Mouse (Mus musculus): ENCODE data around the gene Plcb4.

Gene Plcb4

DNA sequence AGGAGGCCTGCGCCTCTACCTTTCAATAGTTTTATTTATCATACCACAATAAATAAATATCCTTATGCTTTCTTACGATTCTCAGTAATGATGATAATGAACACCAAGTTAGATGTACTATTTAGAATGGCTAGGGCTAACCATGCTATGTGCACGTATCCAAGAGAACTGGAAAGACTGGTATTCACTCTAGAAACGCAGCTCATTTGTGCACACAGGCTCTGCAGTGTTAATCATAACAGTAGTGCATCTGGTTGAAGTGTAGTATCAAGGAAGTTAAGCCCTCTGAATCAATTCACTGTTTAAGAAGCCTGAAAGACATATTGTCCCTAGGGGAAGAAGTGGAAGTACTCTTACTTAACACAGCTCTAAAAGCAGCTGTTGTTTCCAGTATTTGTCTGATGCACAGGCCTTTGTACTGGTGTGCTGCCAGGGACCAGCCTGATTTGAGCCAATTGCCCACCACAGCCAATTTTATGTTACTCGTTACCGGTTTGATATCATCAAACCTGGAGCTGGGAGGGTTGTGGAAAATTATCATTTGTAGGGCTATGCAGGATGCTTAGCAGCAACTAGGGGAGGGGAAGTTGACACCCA is 100.8 kb downstream of the Plcb4 start:
- DNase-seq (ENCODE audit: low read depth, low spot score): no peak

DNA sequence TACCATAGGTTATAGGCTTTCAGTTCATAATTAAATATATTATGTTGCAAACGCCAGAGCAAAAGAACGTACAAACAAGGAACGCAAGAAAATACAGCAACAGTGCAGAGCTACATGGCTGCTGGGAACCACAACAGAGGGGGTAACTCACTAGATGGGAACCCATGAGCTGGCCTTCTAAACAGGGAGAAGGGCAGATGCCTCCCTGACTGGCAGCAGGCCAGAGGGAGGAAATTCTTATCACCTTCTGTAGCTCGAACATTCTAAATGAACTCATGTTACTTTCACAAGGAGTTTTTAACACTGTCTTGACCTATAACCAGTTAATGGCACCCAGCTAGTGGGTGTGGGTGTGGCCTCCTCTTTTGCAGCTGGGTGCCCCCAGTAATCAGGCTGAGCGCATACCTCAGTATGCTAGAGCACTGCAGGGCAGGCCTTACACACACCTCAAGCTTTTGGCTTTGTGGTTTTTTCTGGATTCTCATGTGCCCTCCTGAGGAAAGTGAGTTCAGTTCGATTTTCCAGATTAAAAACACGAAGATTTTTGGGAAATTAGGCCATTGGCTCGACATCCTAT is 102.5 kb downstream of the Plcb4 start:
- DNase-seq (ENCODE audit: low read depth, low spot score): no peak

DNA sequence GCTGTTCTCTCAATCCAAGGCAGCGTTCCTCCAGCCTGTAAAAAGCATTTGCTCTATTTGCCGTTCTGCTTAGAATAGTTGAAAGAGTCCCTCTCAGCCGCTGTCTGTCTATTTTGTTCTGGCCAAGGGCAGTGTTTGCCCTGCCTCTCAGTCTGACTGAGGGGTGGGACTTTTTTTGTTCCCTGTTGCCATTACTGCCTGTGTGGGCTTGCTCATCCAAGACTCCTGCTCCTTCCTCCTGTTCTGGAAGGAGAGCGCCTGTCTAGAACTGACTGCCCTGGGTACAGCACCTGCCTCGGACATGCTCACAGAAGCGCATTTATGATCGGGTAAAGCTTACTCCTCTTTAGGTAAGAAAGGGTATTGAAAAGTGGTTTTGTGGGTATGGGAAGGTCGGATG is 105.9 kb downstream of the Plcb4 start:
- DNase-seq (ENCODE audit: low read depth, low spot score): no peak

DNA sequence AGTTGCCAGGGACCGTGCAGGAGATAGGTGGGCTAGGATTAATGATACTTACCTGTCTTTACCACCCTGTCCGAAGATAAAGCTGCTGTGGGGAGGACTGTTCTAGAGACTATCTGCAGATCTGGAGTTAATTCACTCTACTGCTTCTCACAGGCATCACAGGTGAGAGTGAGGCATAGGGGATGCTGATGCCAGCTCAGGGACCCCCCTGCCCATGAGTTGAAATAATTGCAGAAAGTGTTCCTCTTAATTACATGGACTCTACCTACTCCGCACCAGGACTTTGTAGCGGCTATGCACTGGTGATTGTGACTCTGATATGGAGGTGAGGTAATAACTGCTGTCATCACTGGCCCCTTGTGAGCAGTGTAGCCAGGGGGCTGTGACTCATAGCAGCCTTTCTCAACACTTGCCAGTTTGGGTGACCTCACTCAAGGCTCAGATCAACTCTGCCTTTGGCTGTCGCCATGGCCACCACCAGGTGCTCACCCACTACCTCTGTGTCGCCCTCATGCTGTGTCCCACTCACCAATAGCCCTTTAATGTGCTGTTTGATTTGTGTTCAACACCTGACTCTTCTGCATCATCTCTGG is 107.8 kb downstream of the Plcb4 start:
- no peak for DNase-seq (ENCODE audit: low read depth, low spot score)

DNA sequence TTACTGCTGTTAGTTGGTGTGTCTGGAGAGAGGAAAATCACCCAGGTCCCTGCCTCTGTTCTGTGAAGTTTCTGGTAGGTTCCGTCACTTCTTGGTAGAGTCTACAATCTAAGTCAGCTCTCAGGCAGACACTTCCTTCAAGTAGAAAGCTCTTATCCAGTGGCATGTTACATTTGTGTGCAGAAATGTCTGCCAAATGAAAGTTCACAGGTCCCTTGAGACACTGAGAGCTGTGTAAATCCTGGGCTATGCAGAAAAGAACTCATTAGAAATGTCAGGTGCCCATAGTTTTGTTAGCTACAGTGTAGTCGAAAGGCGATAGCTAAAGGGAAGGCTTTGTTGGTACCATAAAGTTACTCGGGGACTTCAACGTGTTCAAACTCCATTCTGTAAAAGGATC is 108.7 kb downstream of the Plcb4 start:
- DNase-seq (ENCODE audit: low read depth, low spot score): no peak

DNA sequence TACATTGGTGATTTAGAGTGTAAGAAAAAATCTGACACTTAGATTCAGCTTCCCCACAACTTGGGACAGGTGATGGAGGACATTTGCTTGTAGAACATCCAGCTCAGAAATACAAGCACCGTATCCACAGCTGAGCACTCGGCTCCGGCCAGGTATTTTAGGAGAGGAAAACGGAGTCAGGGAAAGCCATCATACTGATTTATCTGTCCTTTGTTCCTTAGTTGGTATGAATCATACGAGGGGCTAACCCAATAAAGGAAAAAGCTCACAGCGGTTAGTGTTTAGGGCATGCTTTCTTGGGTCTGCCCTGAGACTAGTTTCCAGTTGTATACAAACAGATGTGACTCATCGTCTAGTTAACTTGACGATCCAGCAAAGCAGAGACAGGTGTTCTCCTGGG is 110.9 kb downstream of the Plcb4 start:
- DNase-seq (ENCODE audit: low read depth, low spot score): no peak

DNA sequence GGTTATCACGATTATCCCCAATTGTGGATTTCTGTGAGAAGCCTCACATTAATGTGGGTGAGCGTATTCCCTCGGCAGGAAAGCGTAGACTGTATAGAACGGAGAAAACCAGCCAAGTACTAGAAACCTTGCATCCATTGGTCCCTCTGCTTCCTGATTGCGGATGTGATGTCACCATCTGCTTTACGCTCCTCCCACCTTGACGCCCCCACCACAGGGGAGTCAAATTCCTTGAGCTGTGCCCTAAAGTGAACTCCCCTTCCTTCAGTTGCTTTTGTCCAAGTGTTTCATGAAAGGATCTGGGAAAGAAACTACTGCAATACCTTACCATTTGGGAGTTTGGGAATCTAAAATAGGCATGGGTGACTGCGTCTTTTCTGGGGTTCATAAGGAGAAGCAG is 111.4 kb downstream of the Plcb4 start:
- no peak for DNase-seq (ENCODE audit: low read depth, low spot score)

DNA sequence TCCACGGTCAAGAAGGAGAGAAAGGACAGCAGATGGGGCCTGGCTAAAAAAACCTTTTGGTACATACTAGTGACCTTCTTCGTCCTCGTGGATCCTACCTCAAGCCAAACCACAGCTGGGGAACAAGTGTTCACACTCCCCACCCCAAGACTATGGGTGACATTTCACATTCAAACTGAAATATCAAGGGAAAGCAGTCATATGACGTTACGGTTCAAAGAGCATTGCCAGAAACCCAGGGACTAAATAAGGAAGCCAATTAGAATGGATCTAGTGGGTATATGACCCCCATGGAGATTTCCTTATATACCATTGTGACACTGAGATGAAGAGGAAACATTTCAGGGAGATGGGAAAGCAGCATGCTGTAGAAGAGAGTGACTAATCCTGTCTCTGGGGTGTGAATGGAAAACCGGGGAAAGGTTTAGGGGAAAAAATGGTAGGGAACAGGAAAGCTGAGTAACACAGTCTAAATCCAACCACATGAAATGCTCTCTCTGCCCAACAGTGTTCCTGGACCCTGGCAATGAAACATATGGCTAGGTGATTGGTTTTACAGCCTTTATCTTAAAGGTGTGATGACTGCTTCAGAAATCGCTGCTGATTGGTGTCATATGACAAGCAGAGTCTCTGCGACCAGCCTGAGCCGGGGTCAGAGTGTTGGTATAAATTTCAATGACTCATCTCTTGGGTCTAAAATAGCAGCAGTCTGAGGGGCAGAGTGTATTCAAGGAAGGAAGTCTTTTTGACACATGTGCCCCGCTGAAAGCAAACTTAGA is 114.6 kb downstream of the Plcb4 start:
- DNase-seq (ENCODE audit: low read depth, low spot score): no peak

DNA sequence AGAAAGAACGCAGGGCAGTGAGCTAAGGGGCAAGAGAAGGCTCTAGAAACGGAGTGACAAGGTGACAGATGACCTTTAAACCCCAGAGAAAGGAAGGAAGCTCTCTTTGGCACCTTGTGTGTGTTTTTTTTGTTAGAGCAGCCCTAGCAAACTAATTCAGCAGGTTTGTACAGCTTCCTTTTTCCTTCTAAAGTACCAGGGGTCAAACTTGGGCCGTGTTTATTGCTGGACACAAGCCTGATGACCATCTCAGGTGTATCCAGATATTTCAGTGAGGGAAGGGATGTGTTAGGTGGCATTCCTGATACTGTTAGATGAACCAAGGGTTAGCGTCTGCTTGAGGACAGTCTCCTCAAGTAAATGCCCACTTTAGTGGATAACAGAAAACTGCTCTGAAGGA is 116.2 kb downstream of the Plcb4 start:
- no peak for DNase-seq (ENCODE audit: low read depth, low spot score)

DNA sequence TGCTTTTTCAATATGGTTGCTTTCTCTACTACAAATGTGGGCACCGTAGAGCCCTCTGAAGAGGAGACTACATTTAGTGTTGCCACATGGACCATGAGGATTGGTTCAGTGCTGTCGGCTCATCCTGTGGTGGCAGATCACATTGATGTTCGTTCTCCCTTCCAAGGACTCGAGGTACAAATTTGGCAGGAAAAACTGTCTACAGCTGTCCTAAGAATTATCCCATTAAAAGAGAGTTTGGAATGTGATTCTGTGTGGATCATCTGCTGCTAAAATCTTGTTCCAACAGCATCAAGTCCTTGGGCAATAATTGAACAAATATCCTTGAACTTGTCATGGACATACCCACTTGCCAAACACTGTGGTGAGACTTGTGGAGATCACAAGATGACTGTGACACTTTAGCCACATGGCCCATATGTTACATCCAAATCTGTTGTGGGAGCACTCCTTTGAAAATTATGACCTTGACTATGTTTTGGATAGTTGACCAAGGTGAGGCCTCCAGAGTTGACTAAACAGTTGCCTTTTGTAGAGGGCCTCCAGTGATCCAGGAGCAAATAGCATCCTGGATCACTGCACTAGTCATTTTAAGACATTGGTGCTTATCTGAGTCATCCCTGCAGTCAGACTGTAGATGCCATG is 117.4 kb downstream of the Plcb4 start:
- DNase-seq (ENCODE audit: low read depth, low spot score): no peak

DNA sequence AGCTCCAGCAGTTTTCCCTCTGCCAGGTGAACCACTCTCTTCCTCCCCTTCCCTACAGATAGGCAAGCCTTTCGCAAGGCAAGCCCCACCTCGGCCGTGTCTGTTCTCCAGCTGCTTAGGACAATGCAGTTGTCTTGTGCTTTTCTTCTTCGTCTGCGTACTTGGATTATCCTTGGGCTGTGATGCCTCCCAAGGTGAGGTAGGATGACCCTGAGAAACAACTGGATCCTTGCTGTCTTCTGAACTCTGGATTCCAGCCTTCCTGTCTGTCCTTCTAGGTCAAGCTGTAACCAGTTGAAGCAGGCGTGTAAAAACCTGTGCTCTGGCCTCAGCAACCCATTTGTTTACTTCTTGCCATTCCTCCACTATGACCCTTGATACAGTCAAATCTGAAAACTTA is 122.6 kb downstream of the Plcb4 start:
- no peak for DNase-seq (ENCODE audit: low read depth, low spot score)

DNA sequence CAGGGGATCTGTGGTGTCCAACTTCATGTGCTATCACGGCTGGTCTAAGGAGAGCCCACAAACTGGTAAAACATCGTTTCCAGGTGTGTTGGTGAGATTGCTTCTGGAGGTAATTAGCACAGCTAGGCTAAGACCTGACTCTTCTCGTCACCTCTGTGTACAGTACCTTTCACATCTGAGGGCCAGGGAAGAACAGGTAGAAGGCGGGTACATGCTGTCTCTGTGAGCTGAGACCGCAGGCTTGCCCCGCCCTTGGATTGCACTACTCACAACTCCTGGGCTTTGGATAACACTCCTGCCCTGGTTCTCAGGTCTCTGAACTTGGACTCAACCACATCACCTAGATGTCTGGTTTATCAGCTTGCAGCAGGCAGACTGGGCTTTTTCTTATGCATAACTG is 128.6 kb downstream of the Plcb4 start:
- no peak for DNase-seq (ENCODE audit: low read depth, low spot score)

DNA sequence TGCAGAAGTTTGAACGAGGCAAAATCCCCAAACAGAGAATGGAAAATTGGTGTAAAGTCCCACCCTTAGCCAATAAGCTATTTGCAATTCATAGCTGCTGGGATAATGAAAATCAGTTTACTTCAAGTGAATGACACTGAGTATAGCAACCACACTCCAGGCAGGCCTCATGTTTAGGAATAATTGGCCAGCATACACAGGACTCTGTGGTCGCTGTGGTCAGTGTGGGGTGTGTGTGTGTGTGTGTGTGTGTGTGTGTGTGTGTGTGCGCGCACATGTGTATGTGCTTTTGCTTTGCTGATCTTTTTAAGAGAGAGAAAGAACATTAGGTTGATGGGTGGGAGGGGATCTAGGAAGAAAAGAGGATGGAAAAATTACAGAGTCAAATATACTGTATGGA is 134.1 kb downstream of the Plcb4 start:
- DNase-seq (ENCODE audit: low read depth, low spot score): no peak

DNA sequence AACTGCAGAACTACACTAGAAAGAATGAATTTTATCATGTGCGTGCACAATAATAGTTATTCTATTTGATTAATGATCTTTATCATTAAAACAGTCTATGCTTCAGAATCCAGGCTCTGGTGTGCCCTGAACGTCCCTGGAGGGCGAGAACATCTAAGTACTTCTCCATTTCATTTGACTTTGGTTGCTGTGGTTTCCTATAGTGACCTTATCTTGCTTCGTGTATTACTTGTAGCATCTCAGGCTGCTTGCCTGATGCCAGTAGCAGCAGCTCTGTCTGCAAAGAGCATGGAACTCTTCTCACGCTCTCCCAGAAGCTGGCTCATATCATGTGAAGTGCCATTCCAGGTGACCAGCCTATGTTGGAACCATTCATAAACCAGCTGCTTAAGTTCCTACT is 137.9 kb downstream of the Plcb4 start:
- no peak for DNase-seq (ENCODE audit: low read depth, low spot score)

DNA sequence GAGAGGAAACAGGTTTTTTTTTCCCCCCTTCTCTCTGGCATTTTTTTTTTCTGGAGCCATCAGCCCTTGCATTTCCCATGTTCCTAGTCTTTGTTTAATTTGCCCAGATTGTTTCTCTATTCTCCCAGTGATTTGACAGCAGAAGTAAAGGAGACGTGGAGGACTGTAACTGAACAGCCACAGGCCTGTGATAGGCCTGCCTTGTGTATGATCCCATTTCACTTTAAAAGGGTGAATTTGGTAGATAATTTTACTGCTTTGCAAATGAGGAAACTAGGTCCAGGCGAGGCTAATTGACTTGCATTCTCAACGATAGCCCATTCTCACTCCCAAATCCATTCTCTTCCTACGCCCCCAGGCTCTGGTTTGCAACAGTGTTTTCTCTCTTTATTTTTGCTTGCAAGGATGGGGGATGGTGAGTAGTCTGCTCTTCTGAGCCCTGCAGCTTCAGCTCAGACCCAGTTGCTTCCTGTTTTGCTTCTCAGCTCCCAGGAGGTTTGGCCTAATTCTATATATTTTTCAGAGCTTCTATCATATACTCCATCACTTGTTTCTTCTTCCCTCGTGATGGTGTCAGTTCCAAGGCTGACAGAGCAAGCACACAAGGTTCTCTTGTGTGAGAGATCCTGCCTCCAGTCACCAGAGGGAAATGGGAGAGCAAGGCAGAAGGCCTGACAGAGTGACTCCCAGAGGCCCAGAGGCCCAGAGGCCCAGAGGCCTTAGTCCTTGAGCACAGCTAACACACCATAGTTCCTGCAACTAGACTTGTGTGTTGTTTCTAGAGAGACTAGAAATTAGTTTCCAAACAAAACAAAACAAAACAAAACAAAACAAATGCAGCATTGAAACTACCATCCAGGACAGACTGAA is 139.1 kb downstream of the Plcb4 start:
- DNase-seq (ENCODE audit: low read depth, low spot score): no peak

DNA sequence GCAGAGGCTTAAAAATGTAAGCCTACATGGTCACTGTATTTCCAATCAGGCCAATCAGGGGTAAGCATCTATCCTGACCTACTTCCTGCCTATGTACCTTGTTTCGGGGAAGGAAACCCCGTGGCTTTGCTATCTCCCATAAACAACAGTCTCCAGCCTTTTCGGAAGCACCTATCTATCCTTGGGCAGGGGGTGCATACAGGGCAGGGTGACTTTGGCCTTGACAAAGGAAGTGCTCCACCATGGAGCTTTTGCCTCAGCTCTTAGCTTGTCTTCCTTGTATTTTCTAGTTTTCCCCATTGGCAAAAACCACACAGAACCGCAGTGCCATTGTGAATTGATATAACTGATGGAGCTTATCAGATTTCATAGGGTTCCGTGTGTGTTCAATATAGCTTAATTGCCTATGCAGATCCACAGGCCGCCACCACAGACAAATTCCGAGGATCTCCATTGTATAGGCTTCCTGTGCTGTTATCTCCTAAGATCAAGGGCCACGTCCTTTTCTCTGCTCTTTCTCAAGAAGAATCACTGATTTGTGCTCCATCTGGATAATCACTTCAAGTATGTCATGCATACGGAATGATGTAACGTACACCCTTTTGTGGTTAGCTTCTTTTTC is 140.4 kb downstream of the Plcb4 start:
- DNase-seq (ENCODE audit: low read depth, low spot score): no peak

DNA sequence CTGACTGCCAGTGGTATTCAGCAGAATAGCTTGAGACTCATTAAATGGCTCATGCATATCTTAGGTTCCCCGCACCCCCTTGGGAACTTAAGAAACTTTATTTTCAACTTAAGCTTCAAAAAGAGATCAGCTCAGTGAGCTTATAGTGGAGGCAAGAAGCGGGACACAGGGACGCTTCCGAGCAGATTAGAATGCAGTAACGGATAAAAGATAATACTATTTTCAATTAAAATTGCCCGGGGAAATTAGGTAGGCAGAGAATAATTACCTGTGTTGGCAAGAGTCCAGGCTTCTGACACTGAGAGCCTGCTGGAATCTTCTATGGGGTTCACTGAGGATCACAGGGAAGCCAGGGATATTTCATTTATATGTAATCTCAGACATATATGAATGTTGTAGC is 141.6 kb downstream of the Plcb4 start:
- DNase-seq (ENCODE audit: low read depth, low spot score): no peak

DNA sequence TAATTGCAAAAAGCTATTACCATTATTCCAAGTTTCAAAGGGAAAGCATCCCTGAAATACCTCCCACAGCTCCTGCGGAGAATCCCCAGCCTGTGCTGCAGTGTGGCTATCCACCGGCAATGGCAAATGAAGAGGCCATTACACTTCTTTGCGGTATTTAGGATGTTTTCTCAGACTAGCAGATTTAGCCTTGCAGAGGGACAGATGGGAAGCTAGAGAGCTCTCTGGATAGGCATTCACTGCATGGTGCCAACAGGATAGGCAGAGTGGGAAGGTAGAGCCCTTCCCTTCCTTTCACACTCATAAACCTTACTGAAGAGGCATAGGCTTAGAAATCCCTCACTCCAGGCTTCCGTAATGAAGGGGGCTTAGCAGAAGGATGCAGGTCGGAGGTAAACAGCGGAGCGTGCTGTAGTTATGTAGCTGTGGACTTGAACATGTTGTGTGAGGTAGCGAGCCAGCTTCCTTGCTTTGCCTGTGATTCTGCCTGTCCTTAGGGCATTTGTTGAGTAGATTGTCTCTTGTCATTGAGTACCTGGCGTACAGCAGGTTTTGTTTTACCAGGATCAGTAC is 144.2 kb downstream of the Plcb4 start:
- DNase-seq (ENCODE audit: low read depth, low spot score): no peak

DNA sequence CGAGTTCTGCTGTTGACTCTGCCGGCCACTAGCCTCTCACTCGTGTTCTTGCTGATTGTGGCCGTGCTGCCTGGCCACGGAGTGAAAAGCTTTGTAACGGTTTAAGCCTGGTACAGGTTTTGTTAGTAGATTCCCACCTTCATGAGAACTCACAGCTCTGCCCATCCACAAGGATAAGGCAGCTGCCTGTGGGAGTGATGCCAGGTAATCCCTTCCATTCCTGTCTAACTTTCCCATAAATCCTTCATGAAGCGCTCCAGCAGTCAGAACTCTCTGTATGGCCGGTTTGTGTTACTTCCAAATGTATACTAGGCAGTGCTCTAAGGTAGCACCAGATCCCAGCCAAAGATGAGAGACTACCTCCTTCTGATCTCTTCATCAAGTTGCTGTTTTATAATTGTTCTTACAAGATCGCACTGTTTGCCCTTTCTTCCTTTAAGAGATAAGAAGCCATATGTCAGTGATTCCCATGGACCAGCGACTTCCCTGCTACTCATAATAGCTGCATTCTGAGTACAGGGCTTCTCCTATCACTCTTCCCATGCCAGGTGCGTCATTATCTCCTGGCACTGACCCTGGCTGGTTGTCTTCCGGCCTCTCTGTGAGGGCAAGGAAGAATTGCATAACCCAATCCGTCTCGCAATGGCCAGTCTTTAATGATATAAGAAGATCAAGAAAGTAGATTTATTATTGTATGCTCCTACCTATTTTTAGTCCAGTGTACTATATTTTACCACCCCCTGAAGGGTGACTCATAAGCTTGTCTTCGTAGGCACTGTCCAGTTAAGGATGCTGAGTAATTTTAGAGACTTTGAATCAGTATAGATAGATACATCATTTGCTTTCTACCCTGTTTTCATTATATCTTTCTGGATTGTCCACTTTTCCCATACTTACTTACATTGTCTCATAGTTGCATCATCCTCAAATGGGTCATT is 147.2 kb downstream of the Plcb4 start:
- DNase-seq (ENCODE audit: low read depth, low spot score): no peak

DNA sequence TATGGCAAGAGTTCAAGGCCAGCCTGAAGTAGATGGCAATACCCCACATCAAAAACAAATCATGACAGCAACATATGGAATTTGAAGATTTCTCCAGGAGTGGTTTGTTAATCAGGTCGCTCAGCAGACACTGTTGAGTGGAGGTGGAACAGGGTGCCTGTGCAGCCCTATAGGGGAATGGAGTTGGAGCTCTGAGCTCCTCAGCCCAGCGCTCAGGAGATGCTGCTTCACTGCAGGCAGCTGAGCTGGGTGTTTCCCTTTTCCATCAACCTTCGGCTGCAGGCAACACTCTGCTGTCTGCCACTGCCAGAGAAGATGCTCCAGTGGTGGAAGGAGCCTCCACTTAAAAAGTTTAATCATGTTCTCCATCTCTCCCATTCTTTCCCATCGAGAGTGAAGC is 149.5 kb downstream of the Plcb4 start:
- no peak for DNase-seq (ENCODE audit: low read depth, low spot score)

All from A20 (cell line).